Mouse (Mus musculus): Measurements from ENCODE around the gene Nos1ap.

Nos1ap gene

DNA sequence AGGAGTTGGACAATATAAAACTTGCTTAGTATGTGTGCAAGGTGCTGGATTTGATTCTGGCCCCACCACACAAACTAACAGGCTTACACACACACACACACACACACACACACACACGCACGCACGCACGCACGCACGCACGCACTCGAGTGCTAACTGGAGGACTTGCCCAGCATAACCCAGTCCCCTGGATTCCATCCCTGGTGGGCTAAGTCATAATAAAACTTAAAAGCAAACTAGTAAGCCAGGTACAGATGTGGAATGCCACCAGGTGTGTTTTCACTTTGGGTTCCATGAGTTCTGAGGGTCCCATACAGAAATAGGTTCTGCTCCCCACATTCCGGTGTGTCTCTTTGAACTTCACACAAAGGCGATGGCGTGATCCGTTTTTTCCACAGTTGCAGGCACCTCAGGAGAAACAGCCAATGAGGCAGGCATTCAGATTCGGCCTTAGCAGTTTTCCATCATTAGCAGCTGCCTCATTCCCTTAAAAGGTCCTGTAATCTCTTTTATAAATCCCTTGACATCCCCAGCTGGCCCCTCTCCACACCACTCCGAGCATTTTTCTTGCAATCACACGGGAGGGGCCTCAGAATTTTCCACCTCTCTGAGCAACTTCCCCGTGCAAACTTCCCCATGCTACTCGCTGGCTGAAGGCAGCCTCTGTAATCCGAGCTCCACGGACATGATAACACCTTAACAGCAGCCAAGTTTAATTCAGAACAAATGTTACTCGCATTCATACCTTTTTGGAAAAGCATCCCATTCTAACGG, 15.8 kb upstream of the Nos1ap start:
- in situ Hi-C loops (cut with MboI; ENCODE audit: low pct_unique_long_range_greater_than_20kb in 1 of 2, low sequenced_read_pairs in 2 of 2, unreplicated experiment in 1 of 2), result loop anchor here (10.0 to 25.0 kb wide), 2 partner anchors 381 to 393 kb away; partner anchors contain the start of gene Uhmk1 (in 1 of the 2)

DNA sequence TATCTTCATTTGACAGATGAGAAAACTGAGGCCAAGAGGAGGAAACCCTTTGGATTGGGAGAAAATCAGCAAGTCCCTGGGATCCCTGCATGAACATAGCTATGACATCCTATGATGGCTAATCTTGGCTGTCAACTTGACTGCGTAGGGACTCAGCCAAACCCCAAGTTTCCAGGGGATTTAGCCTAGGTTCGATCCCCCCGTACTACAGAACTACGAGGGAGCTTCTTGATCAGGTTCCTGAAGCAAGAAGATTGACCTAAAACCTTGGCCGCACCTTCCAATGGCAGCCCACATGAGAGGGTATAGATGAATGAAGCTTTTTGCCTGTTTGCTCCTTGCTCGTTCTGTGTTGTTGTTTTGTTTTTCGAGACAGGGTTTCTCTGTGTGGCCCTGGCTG, 4.9 kb upstream of the Nos1ap start:
- in situ Hi-C loops (cut with MboI; ENCODE audit: low pct_unique_long_range_greater_than_20kb in 1 of 2, low sequenced_read_pairs in 2 of 2, unreplicated experiment in 1 of 2), result no loop called here

DNA sequence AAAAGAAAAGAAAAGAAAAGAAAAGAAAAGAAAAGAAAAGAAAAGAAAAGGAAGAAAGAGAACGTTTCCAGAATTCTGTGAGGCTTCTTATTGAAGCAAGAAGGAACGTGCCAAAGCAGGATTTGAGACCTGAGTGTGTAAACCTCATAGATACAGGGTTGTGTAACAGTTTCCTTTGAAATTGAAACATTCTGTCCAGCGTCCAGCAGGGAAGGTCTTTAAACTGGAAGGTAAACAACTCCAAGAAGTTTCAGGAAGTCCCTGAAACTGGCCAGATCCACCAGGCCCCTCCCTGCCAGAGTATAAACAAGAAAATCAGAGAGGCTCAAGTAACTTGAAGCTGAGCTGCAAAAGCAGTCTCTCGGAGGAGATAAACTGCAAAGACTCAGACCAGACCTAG, 870 bp upstream of the Nos1ap start:
- in situ Hi-C loops (cut with MboI; ENCODE audit: low pct_unique_long_range_greater_than_20kb in 1 of 2, low sequenced_read_pairs in 2 of 2, unreplicated experiment in 1 of 2), result no loop called here

DNA sequence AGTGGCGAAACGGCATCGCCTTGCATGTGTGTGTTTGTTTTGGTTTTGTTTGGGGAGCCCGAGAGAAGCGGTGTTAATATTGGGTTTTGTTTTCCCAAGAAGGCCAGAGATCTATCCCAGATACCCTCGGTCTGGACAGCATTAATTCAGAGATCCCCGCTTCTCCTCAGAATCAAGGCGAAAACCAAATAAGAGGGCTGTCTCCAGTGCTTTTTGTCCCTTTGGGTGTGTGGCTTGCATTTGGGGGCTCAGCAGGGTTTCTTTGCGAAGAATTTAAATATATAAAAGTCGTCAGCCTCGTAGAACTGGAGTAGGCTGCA, 340 bp upstream of the Nos1ap start:
- in situ Hi-C loops (cut with MboI; ENCODE audit: low pct_unique_long_range_greater_than_20kb in 1 of 2, low sequenced_read_pairs in 2 of 2, unreplicated experiment in 1 of 2), result no loop called here

DNA sequence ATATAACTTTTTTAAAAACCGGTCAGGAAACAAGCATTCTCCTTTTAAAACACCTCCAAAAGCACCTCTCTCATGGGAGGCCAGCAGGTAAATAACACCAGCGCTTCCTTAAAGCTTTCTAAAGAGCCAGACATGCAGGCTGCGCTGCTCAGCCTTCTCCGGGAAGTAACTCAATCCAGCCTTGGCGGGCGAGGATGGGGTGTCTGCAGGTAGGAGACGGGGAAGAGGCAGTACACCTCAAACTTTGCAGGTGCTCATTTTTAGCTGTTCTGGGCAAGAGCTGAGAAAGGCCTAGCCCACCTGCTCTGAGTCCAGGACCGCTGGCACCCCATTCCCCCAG, 812 bp downstream of the Nos1ap start:
- in situ Hi-C loops (cut with MboI; ENCODE audit: low pct_unique_long_range_greater_than_20kb in 1 of 2, low sequenced_read_pairs in 2 of 2, unreplicated experiment in 1 of 2), result no loop called here

DNA sequence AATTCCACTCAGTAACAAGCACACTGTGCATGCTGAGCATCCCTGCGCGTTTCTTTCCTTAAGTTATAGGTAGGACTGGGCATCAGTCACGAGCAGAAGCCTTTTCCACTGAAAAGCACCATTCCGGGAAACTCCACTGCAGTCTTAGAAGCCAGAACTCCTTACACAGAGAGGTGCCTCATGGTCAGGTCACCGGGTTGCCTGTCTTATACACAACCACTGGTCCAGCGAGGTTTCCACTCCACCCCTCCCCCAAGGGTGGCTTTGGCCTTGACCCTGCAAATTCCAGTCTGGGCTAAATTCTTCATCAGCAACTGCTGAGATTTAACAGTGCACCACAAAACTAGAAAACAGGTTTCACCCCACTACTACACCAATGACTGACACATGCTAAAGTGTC, 1.3 kb downstream of the Nos1ap start:
- in situ Hi-C loops (cut with MboI; ENCODE audit: low pct_unique_long_range_greater_than_20kb in 1 of 2, low sequenced_read_pairs in 2 of 2, unreplicated experiment in 1 of 2), result no loop called here

DNA sequence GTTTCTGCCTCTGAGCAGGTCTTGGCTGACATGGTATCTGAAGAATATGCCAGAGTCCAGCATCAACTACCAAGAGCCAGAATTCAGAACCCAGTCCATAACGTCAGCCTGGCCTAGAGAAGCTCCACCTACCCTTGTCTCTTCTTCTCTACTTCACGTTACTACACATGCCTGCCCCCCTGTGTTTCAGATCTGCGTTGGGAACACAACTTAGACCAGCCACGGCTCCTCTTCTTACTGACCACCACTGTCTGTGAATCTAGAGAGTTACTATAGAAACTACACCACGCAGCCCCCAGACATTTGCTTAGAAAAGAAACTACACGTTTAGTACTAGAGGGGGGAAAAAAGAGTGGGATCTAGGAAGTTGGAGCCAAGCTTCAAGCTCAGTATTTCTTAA, 2.9 kb downstream of the Nos1ap start:
- in situ Hi-C loops (cut with MboI; ENCODE audit: low pct_unique_long_range_greater_than_20kb in 1 of 2, low sequenced_read_pairs in 2 of 2, unreplicated experiment in 1 of 2), result no loop called here

DNA sequence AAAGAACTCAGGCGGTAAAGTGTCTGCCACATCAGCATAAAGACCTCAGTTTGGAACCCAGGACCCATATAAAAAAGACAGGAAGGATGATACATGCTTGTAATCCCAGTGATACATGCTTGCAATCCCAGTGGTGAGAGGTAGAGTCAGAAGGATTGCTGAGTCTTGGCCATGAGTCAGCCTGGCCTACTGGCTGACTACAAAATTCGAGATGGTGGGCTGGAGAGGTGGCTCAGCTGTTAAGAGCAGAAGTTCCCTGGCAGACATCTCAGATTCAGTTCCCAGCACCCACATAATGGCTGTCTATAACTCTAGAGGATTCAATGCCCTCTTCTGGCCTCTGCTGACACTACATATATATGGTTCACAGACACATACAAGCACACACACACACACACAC, 5.7 kb downstream of the Nos1ap start:
- in situ Hi-C loops (cut with MboI; ENCODE audit: low pct_unique_long_range_greater_than_20kb in 1 of 2, low sequenced_read_pairs in 2 of 2, unreplicated experiment in 1 of 2), result no loop called here

DNA sequence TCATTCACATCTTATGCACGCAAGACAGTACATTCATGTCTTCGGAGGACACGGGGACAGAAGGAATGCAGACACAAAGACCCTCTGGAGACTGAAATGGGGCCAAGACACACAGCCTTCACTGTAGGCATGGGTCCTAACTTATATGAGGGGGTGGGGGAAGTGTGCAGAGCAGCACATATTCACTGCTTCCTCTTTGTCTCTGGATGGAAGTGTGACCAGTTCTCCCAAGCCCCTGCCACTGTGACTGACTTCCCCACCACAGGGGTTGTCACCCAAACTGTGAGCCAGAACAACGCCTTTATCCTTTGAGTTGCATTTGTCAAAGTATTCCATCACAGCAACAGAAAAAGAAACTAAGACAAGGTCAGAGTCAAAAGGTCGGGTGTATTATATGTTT, 7.3 kb downstream of the Nos1ap start:
- in situ Hi-C loops (cut with MboI; ENCODE audit: low pct_unique_long_range_greater_than_20kb in 1 of 2, low sequenced_read_pairs in 2 of 2, unreplicated experiment in 1 of 2), result no loop called here

DNA sequence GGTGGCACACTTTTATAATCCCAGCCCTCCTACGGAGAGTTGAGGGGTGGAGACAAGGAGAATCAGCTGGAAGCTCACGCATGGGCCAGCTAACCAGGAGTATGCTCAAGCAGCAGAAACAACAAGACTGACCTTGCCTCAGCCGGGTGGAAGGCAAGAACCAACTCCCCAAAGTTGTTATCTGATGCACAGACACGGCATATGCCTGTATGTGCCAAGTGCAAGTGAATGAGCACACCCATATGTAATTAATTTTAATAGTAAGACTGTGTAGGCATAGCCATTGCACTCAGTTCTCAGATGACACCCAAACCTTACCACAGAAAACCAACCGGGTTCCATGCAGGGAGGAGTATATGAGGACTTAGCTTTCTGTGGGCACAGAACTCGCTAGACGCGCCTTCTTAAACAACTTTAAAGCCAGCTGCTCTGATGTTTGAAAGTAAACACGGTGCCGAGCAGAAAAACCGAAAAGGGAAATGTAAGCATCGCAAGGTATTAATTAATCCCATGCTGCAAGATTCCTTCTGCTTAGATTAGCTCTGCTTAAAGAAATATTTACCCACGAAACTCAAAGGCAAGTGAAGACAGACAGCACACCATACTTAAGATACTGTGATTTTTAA, 9.1 kb downstream of the Nos1ap start:
- in situ Hi-C loops (cut with MboI; ENCODE audit: low pct_unique_long_range_greater_than_20kb in 1 of 2, low sequenced_read_pairs in 2 of 2, unreplicated experiment in 1 of 2), result no loop called here

DNA sequence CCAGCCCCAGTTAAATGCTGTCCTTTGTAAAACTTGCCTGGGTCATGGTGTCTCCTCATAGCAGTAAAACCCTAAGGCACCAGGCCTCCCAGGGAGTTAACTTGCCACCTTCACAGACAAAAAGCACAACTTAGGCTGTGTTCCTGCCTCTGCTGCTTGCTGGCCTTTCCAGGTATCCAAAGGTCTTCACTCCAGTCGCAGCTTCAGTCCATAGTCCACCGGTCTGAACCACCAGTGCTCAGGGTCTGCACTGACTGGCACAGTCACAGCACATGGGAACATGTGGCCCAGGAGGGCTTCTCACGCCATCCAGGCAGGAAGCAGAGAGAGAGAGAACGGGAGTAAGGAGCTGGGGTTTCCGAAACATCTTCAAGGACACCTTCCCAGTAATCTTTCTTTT, 10.2 kb downstream of the Nos1ap start:
- in situ Hi-C loops (cut with MboI; ENCODE audit: low pct_unique_long_range_greater_than_20kb in 1 of 2, low sequenced_read_pairs in 2 of 2, unreplicated experiment in 1 of 2), result no loop called here

DNA sequence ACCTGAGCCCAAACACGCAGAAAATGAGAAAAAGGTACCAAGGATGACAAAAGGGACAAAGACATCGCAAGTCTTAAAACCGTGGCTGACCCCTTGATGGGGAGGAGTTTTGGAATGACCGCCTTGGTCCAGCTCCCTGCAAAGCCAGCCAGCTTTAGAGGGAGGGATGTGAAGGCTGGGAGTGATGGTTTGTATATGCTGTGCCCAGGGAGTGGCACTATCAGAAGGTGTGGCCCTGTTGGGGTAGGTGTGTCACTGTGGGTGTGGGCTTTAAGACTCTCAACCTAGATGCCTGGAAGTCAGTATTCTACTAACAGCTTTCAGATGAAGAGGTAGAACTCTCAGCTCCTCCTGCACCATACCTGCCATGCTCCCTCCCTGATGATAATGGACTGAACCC, 10.6 kb downstream of the Nos1ap start:
- in situ Hi-C loops (cut with MboI; ENCODE audit: low pct_unique_long_range_greater_than_20kb in 1 of 2, low sequenced_read_pairs in 2 of 2, unreplicated experiment in 1 of 2), result no loop called here

DNA sequence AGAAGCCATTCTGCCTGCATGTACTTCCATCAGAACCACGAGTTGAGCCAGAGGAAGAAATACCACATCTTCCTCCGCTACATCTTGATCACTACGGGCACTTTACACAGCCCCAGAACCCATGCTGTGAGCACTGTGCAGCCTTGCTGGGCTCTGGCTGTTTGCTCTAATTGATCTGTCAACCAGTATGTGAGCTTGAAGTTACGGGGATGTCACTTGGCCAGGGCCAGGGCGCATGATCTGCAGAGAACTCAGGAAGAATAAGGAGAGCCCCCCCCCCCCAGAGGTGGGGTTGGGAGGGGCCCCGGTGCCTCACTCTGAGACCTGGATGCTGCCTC, 13.0 kb downstream of the Nos1ap start:
- in situ Hi-C loops (cut with MboI; ENCODE audit: low pct_unique_long_range_greater_than_20kb in 1 of 2, low sequenced_read_pairs in 2 of 2, unreplicated experiment in 1 of 2), result no loop called here

DNA sequence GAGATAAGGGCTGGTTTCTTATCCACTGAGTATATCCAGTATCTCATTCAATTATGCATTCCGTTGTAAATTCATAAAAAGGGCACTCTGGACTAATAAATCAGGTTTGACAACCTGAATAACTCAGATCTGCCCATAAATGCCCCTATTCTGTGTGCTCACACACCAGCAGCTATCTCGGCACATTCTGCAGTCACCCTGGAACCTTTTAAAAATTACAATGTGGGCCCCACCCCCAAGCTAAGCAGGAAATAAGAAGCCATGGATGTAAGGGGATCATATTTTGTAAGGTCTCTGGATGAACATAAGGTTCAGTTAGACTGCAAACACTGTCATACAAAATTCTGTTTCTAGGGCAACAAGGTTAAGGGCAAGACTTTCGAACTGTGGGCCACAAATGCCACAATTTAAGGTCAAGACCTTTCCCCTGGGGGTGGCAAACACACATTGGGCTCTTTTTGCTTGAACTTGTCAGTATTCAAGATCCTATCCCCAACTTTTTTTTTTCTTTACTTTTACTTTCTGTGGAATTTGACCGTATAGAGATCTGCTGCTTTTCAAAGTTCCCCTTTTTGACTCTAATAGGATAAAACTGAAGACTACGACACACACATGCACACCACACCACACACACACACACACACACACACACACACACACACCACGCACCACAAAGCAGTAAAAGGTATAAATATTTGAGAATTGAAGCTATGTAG, 13.5 kb downstream of the Nos1ap start:
- in situ Hi-C loops (cut with MboI; ENCODE audit: low pct_unique_long_range_greater_than_20kb in 1 of 2, low sequenced_read_pairs in 2 of 2, unreplicated experiment in 1 of 2), result no loop called here

DNA sequence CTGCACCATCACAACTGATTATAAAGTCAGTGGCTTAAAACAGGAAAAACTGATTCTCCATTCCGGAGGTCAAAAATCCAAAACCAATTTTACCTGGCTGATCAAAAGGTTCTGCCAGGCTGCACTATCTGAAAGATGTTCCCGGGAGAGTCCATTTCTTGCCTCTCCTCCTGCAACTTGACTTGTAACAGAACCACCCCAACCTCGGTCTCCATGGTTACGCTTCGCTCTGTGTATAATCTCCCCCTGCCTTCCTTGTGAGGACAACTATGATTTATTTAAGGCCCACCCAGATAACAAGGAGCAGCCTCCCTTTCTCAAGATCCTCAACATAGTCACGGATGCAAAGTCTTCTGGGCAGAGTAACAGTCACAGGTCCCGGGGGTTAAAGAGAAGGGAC, 16.5 kb downstream of the Nos1ap start:
- in situ Hi-C loops (cut with MboI; ENCODE audit: low pct_unique_long_range_greater_than_20kb in 1 of 2, low sequenced_read_pairs in 2 of 2, unreplicated experiment in 1 of 2), result no loop called here

DNA sequence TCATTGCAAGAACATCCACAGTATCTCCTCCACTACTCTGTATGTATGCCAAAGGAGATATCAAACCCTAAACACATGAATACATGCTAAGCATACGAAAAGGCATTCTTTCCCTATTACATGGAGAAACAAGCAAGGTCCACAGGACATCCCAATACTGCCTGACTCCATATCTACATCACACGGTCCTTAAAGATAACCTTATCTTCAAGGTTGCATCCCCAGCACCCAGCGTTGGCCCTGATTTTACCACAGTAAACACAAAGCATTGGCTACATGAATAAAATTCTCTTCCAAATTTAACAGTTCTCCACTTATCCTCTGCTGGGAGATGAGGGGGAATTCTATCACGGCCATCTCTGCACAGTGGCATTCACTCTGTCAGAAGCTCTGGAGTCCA, 22.7 kb downstream of the Nos1ap start:
- in situ Hi-C loops (cut with MboI; ENCODE audit: low pct_unique_long_range_greater_than_20kb in 1 of 2, low sequenced_read_pairs in 2 of 2, unreplicated experiment in 1 of 2), result no loop called here

DNA sequence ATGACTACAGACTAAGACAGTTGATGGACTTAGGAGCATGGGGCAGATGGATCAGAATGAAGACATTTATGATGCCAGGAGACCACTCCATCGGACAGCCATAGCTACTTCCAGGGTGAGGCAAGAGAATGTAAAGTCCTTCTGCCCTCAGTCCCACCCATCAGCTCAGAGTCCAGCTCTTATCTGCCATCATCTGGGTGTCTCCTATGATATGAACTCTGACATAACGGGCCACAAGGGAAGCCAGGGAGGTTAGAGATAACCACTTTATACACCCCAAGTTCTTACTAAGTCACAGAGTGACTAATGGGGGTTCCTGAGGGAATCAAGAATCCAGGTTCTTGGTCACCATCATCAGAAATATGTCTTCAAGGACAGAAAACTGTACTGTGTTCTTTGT, 23.1 kb downstream of the Nos1ap start:
- in situ Hi-C loops (cut with MboI; ENCODE audit: low pct_unique_long_range_greater_than_20kb in 1 of 2, low sequenced_read_pairs in 2 of 2, unreplicated experiment in 1 of 2), result no loop called here

DNA sequence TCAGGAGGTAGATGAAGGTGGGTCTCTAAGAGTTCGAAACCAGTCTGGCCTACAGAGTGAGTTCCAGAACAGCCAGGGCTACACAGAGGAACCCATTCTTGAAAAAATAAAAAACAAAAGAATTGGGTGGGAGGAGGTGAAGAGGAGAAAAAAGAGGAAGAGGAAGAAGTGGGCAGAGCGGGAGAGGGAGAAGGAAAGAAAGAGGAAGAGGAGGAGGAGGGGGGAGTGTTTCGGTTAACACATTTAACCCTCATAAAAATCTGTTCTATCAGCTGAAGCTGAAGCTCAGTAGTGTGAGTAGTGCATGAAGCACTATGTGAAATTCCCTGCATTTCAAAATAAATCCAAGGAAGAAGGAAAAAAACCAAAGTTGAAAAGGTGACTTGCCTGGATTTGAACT, 24.7 kb downstream of the Nos1ap start:
- in situ Hi-C loops (cut with MboI; ENCODE audit: low pct_unique_long_range_greater_than_20kb in 1 of 2, low sequenced_read_pairs in 2 of 2, unreplicated experiment in 1 of 2), result no loop called here

DNA sequence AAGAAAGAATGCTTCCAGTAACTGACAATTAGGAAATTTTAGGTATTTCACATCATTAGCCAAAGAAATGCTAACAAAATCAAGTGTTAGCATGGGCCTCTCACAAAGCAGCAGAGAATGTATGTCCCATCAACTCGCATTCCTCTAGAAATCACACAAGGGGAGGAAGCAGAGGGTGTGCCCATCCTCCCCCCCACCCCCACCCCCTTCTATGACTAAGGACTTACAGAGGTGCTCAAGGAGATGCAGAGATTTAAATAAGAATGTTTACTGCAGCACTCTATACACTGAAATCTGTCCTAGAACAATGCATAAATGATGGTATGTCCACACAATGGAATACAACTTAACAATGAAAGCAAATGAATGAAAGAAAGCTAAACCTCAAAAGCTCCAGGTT, 27.2 kb downstream of the Nos1ap start:
- in situ Hi-C loops (cut with MboI; ENCODE audit: low pct_unique_long_range_greater_than_20kb in 1 of 2, low sequenced_read_pairs in 2 of 2, unreplicated experiment in 1 of 2), result no loop called here

DNA sequence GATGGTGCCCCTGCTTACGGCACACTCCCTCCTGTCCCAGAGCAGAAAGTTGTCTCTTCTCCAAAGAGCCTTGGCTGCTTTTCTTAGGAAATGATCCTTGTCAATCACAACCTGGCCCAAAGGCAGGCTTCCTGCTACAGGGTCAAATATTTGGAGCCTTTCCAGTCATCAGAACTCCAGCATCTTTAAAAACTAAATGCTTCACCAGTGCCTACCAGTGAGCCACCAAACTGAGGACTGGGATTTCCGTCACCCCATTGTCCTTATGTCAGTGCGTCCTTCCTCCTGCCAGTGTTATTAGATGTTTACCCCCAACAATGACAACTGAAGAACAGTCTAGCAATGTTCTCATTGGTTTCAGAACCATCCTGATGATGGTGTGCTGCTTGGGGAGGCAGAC, 28.9 kb downstream of the Nos1ap start:
- in situ Hi-C loops (cut with MboI; ENCODE audit: low pct_unique_long_range_greater_than_20kb in 1 of 2, low sequenced_read_pairs in 2 of 2, unreplicated experiment in 1 of 2), result no loop called here

All from mouse embryonic stem cell (cell line).